Mouse (Mus musculus) heart, embryonic 11.5 days (tissue): Measurements from ENCODE around the gene Pyurf. TPM values are rescaled to one million over a fixed set of nuclear protein-coding genes. Genes with fewer than 3 reads are reported as not detected.

Experiments used
- ATAC-seq: fragments of 200-750 bp; cut with Nextera tagmentation; replicated peaks from 2 replicates; pipeline ENCODE4 v1.8.0; 2017; ENCODE audit warnings: moderate library complexity; ENCODE audit not compliant: insufficient number of reproducible peaks, low FRiP score, low TSS enrichment
- H3K27ac ChIP-seq: fragments of 300-500 bp; sonication (generic); 2 replicates; pipeline ENCODE4 v1.5.1; 2014; ENCODE audit warnings: mild to moderate bottlenecking, low read depth, low read length
- H3K27me3 ChIP-seq: fragments of 300-500 bp; sonication (generic); 2 replicates; pipeline ENCODE4 v1.6.1; 2014; ENCODE audit warnings: mild to moderate bottlenecking, low read length, mixed read lengths; ENCODE audit not compliant: control insufficient read depth, insufficient read depth
- H3K36me3 ChIP-seq: fragments of 300-500 bp; sonication (generic); 2 replicates; pipeline ENCODE4 v1.6.1; 2014; ENCODE audit warnings: mild to moderate bottlenecking, low read length, moderate library complexity, mixed read lengths; ENCODE audit not compliant: control insufficient read depth, insufficient read depth
- H3K4me1 ChIP-seq: fragments of 300-500 bp; sonication (generic); 2 replicates; pipeline ENCODE4 v1.6.1; 2014; ENCODE audit warnings: low read length; ENCODE audit not compliant: control insufficient read depth, insufficient read depth
- H3K4me2 ChIP-seq: fragments of 300-500 bp; sonication (generic); 2 replicates; pipeline ENCODE4 v1.6.1; 2014; ENCODE audit warnings: mild to moderate bottlenecking, moderate library complexity
- H3K4me3 ChIP-seq: fragments of 300-500 bp; sonication (generic); 2 replicates; pipeline ENCODE4 v1.5.1; 2014; ENCODE audit warnings: low read depth, low read length
- H3K9ac ChIP-seq: fragments of 300-500 bp; sonication (generic); 2 replicates; pipeline ENCODE4 v1.6.1; 2014; ENCODE audit warnings: mild to moderate bottlenecking, low read depth, low read length, moderate library complexity
- H3K9me3 ChIP-seq: fragments of 300-500 bp; sonication (generic); replicated peaks from 2 replicates; pipeline ENCODE4 v1.6.1; 2016; ENCODE audit warnings: low read length; ENCODE audit not compliant: control insufficient read depth
- WGBS: fragments of 180-500 bp; shearing (Covaris S2); extraction: QIAGEN DNeasy Blood & Tissue Kit; methylation state at CpG from one replicate; pipeline ENCODE4 v1.1.7; 2014; ENCODE audit not compliant: insufficient replicate concordance; 5-methylcytosine and 5-hydroxymethylcytosine counted together
- polyA plus RNA-seq: library from polyadenylated mRNA; unstranded; fragments of >200 nt; fragmentation: Nextera tagmentation; extraction: Ambion mirVana; gene quantifications from 2 replicates; pipeline ENCODE4 v1.2.1, GENCODE M21; 2014

Gene Pyurf
- polyA plus RNA-seq, 1 experiment from 2014 or later: 27.3 TPM

DNA sequence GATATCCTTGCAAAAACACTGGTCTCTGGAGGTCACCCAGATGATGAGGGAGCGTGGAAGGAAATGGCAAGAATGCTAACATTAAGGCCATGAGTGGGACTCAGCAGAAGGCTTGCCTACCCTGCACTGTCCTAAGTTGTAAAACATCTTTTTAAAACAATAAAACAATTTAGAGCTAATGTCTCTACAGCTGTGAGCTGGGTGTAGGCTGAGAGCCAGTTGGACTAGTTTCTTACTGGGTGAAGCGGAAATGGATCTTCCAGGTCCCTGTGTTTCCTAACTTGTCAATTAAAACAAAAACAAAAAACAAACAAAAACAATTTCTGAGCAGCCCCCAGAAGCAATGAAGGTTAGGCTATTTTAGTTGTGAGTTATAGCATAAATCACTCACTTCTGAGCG is 1.2 kb upstream of the Pyurf start:
- Histone ChIP-seq H3K4me2 (no peak overlapping the region), H3K4me3 (no peak overlapping the region), H3K27me3 (no peaks in the 10 kb centered on the region), H3K9me3 (no peaks in the 10 kb centered on the region), H3K36me3 (peaks cover 8% of the 10 kb centered on the region; the same call in 1 of the 2 replicates), H3K4me1 (peaks cover 6% of the 10 kb centered on the region; the same call in 1 of the 2 replicates), H3K9ac (no peak overlapping the region), H3K27ac (no peak overlapping the region)
- ATAC-seq: no peak
- 85% methylated on average over 3 of the region's 3 CpGs for WGBS

DNA sequence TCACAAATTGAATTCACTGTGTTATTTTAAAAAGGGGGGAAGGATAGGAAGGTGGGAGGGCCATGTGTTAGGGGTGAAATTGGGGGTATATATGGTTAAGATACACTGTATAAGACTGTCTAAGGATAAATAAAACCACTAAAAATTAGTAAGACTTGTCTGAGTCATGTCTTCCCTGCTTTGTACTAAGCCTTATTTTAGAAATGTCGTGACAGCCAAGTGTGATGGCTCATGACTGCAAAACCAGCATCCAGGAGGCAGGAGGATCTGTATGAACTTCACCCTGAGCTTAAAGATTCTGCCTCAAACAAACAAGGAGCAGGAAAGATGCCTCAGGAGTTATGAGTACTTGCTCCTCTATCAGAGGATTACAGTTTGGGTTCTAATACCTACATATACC is 7.7 kb downstream of the Pyurf start:
- no peaks in the 10 kb centered on the region for H3K9me3 ChIP-seq
- no peaks in the 10 kb centered on the region for H3K27me3 ChIP-seq
- 89% methylated on average over 1 of the region's 1 CpGs for WGBS
- no peak for ATAC-seq
- no peak overlapping the region for H3K4me2 ChIP-seq
- no peak overlapping the region for H3K27ac ChIP-seq
- H3K9ac ChIP-seq: no peak overlapping the region
- H3K4me3 ChIP-seq: no peak overlapping the region
- H3K36me3 ChIP-seq: peaks cover 15% of the 10 kb centered on the region
- no peaks in the 10 kb centered on the region for H3K4me1 ChIP-seq

DNA sequence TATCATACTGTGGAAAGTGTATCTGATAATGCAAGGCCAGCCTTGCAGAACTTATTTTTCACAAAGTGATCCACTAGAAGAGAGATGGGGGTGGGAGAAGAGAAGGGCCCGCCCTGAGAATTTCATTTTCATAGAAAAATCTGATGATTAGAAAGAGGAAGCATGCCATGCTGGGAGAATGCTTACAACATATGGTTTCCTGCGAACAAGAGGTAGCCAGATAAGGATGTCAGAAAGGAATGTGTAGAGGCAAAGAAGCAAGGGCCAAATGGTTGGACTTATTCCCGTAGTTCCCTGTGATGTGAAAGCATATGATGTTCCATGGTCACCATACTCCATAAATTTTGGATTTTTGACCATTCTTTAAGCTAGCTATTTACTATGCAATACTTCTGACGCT is 30.6 kb downstream of the Pyurf start:
- no peaks in the 10 kb centered on the region for H3K4me1 ChIP-seq
- no peak overlapping the region for H3K9ac ChIP-seq
- H3K27ac ChIP-seq: no peak overlapping the region
- H3K36me3 ChIP-seq: no peaks in the 10 kb centered on the region
- no peak overlapping the region for H3K4me3 ChIP-seq
- H3K27me3 ChIP-seq: no peaks in the 10 kb centered on the region
- 46% methylated on average over 4 of the region's 4 CpGs for WGBS
- no peaks in the 10 kb centered on the region for H3K9me3 ChIP-seq
- ATAC-seq: no peak
- no peak overlapping the region for H3K4me2 ChIP-seq

DNA sequence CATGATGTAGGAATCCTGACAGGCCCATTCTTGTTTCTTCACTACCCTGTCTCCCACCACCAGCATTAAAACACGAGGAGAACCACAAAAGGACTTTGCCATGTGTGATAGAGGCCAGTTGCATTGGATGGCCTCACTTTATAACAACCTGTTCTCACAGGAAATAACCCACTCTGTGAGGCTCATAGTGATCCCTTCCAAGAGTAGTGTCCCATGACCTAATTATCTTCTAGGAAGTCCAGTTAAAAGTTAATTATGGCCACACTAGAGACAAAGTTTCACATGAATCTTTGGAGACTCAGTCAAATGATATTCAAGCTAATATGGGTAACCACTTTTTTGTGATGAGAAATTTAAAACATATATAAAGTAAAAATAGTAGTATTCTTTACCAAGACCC is 44.6 kb downstream of the Pyurf start:
- H3K4me2 ChIP-seq: no peak overlapping the region
- WGBS: 63% methylated on average over 1 of the region's 1 CpGs
- no peak for ATAC-seq
- H3K4me1 ChIP-seq: no peaks in the 10 kb centered on the region
- H3K9me3 ChIP-seq: no peaks in the 10 kb centered on the region
- H3K4me3 ChIP-seq: no peak overlapping the region
- H3K36me3 ChIP-seq: no peaks in the 10 kb centered on the region
- no peaks in the 10 kb centered on the region for H3K27me3 ChIP-seq
- no peak overlapping the region for H3K9ac ChIP-seq
- H3K27ac ChIP-seq: no peak overlapping the region

DNA sequence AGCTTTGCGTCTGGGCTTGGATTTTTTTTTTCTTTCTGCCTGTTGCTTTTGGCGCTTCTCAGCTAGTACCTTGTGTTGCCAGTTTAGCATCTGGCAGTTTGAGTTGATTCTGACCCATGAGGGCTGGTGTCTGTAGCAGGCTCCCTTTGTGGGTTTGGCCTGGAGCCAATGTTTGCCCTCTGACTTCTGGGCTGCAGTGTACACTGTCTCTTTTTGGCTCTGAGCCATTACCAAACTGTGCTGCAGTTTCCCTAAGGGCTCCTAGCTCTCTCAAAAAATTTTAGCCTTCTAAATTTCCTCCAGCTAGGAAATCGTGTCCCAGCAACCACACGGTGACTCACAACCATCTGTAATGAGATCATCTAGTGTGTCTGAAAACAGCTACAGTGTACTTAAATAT is 50.1 kb downstream of the Pyurf start:
- H3K9me3 ChIP-seq: no peaks in the 10 kb centered on the region
- no peak overlapping the region for H3K4me3 ChIP-seq
- no peak overlapping the region for H3K27ac ChIP-seq
- 54% methylated on average over 4 of the region's 4 CpGs for WGBS
- H3K4me1 ChIP-seq: peaks cover 4% of the 10 kb centered on the region
- no peaks in the 10 kb centered on the region for H3K36me3 ChIP-seq
- no peak overlapping the region for H3K4me2 ChIP-seq
- H3K9ac ChIP-seq: no peak overlapping the region
- peak; percentile 74 for ATAC-seq
- no peaks in the 10 kb centered on the region for H3K27me3 ChIP-seq

DNA sequence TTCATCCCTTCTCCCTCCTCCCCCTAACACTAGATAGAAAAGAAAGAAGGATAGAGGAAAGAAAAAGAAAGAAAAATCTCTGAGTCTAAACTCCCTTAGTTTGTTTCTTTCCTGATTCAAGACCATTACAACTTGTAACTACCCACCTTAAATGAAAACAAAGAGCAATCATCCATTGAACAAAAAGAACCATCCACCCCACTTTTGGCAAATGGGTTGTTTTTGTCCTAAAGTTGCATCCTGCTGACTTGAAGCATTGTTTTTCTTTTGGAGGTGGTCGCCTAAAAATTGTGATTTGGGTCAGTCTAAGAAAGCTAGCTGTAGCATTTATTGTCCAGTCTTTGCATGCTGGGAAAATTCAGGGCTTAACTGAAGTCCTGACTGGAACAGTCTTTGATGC is 52.3 kb downstream of the Pyurf start:
- H3K36me3 ChIP-seq: no peaks in the 10 kb centered on the region
- H3K4me3 ChIP-seq: no peak overlapping the region
- no peak for ATAC-seq
- no peak overlapping the region for H3K9ac ChIP-seq
- H3K27me3 ChIP-seq: no peaks in the 10 kb centered on the region
- 68% methylated on average over 1 of the region's 1 CpGs for WGBS
- H3K4me2 ChIP-seq: no peak overlapping the region
- no peak overlapping the region for H3K27ac ChIP-seq
- no peaks in the 10 kb centered on the region for H3K9me3 ChIP-seq
- peaks cover 4% of the 10 kb centered on the region for H3K4me1 ChIP-seq

Other genes with a start within 250 kb of the Pyurf start
- 14.8 and 15.2 TPM in 2 replicates for gene Ppm1k, start 156.6 kb downstream of the Pyurf start, polyA plus RNA-seq
- 4.7 and 6.7 TPM in 2 replicates for gene Herc6, start 111.1 kb downstream of the Pyurf start, polyA plus RNA-seq
- gene Lancl2, start 10.5 kb upstream of the Pyurf start, polyA plus RNA-seq: 21.2 TPM in 2 replicates
- 18.5 and 34.8 TPM in 2 replicates for gene Vopp1, start 133.1 kb upstream of the Pyurf start, polyA plus RNA-seq
- gene Vmn1r21, start 158.3 kb upstream of the Pyurf start, polyA plus RNA-seq: not detected in 2 replicates
- not detected in 2 replicates for gene Vmn1r22, start 215.9 kb upstream of the Pyurf start, polyA plus RNA-seq
- not detected in 2 replicates for gene Vmn1r23, start 234.8 kb upstream of the Pyurf start, polyA plus RNA-seq